Mouse (Mus musculus) cerebellum, postnatal 14 days (tissue): ENCODE measurements around the gene Gm21985.
A peak's percentile ranks its signal among the peaks of the same experiment; 100 is the strongest.

Experiments used
- DNase-seq, 2 experiments: peaks; one replicate each; pipeline ENCODE4 v3.0.0; 2021; ENCODE audit warnings: mixed read lengths in 2 of 2

The Gm21985 gene

GRCm38 (mm10) chr2:112266242-112266592 is at the start of gene Gm21985:
Gene Gm21985 (plus strand): TSS chr2:112266314.
- peak; percentile 65 to 77 for DNase-seq

- DNase-seq, result no peak
Observed at GRCm38 (mm10) chr2:112217614-112218013, 48.5 kb upstream of the Gm21985 start.

GRCm38 (mm10) chr2:112220880-112221279 is 45.2 kb upstream of the Gm21985 start:
- DNase-seq, result no peak

GRCm38 (mm10) chr2:112222607-112223006 is 43.5 kb upstream of the Gm21985 start:
- no peak for DNase-seq

- no peak for DNase-seq
Observed at GRCm38 (mm10) chr2:112224356-112224755, 41.8 kb upstream of the Gm21985 start.

- DNase-seq, result no peak
Observed at GRCm38 (mm10) chr2:112232623-112233022, 33.5 kb upstream of the Gm21985 start.

GRCm38 (mm10) chr2:112236620-112237019 is 29.5 kb upstream of the Gm21985 start:
- DNase-seq, result no peak

- no peak for DNase-seq
Observed at GRCm38 (mm10) chr2:112238006-112238405, 28.1 kb upstream of the Gm21985 start.

GRCm38 (mm10) chr2:112239212-112239934 is 26.7 kb upstream of the Gm21985 start, which contains the start of gene Lpcat4:
Gene Lpcat4 (plus strand): TSS chr2:112239468.
- peak; percentile 97 for DNase-seq

GRCm38 (mm10) chr2:112239935-112240721 is 26.0 kb upstream of the Gm21985 start:
- peak; percentile 57 to 71 for DNase-seq

- no peak for DNase-seq
Observed at GRCm38 (mm10) chr2:112241787-112242186, 24.3 kb upstream of the Gm21985 start.

GRCm38 (mm10) chr2:112245307-112245706 is 20.8 kb upstream of the Gm21985 start:
- DNase-seq, result no peak

- DNase-seq, result no peak
Observed at GRCm38 (mm10) chr2:112246193-112246592, 19.9 kb upstream of the Gm21985 start.

GRCm38 (mm10) chr2:112247323-112247722 is 18.8 kb upstream of the Gm21985 start:
- no peak for DNase-seq

- DNase-seq, result no peak
Observed at GRCm38 (mm10) chr2:112249780-112250453, 16.2 kb upstream of the Gm21985 start.

- no peak for DNase-seq
Observed at GRCm38 (mm10) chr2:112254675-112255515, 11.2 kb upstream of the Gm21985 start.

GRCm38 (mm10) chr2:112259241-112259962 is 6.7 kb upstream of the Gm21985 start, which contains the start of gene Nutm1:
Gene Nutm1 (minus strand): TSS chr2:112259291.
- DNase-seq, result no peak

- peak; percentile 94 for DNase-seq
Observed at GRCm38 (mm10) chr2:112261748-112262653, 4.1 kb upstream of the Gm21985 start, which contains the start of gene Nop10. Gene Nop10 (plus strand): TSS chr2:112261926.

GRCm38 (mm10) chr2:112262779-112263295 is 3.3 kb upstream of the Gm21985 start:
- DNase-seq, result no peak

GRCm38 (mm10) chr2:112264364-112264763 is 1.8 kb upstream of the Gm21985 start:
- DNase-seq, result no peak
